Mouse (Mus musculus) lung, embryonic 14.5 days (tissue): ENCODE measurements around the gene Tas2r135. TPM values are rescaled to one million over a fixed set of nuclear protein-coding genes. Genes with fewer than 3 reads are reported as not detected.

Experiments
- ATAC-seq: fragments of 200-750 bp; cut with Nextera tagmentation; 2 replicates; pipeline ENCODE4 v1.8.0; 2017; ENCODE audit warnings: mild to moderate bottlenecking, moderate TSS enrichment, moderate library complexity; ENCODE audit not compliant: insufficient read depth
- DNase-seq: peaks from one replicate; pipeline ENCODE4 v3.0.0-alpha.2; 2015
- H3K27ac ChIP-seq: fragments of 300-500 bp; sonication (generic); 2 replicates; pipeline ENCODE4 v1.5.1; 2014; ENCODE audit warnings: low read depth, mild to moderate bottlenecking, moderate library complexity
- H3K27me3 ChIP-seq: fragments of 300-500 bp; sonication (generic); 2 replicates; pipeline ENCODE4 v1.6.1; 2014; ENCODE audit warnings: low read length, control low read depth; ENCODE audit not compliant: insufficient read depth
- H3K36me3 ChIP-seq: fragments of 300-500 bp; sonication (generic); 2 replicates; pipeline ENCODE4 v1.6.1; 2014; ENCODE audit warnings: control low read depth; ENCODE audit not compliant: insufficient read depth
- H3K4me1 ChIP-seq: fragments of 300-500 bp; sonication (generic); 2 replicates; pipeline ENCODE4 v1.6.1; 2014; ENCODE audit warnings: antibody characterized with exemption, control low read depth; ENCODE audit not compliant: insufficient read depth
- H3K4me2 ChIP-seq: fragments of 300-500 bp; sonication (generic); 2 replicates; pipeline ENCODE4 v1.6.1; 2014; ENCODE audit warnings: mild to moderate bottlenecking
- H3K4me3 ChIP-seq: fragments of 300-500 bp; sonication (generic); 2 replicates; pipeline ENCODE4 v1.5.1; 2014; ENCODE audit warnings: low read depth, low read length
- H3K9ac ChIP-seq: fragments of 300-500 bp; sonication (generic); 2 replicates; pipeline ENCODE4 v1.6.1; 2014
- H3K9me3 ChIP-seq: fragments of 300-500 bp; sonication (generic); 2 replicates; pipeline ENCODE4 v1.6.1; 2016; ENCODE audit warnings: low read depth, low read length, control low read depth
- CTCF ChIP-seq: IDR thresholded peaks from 2 replicates; pipeline ENCODE4 v1.5.1; 2016; ENCODE audit warnings: antibody characterized with exemption, low read depth
- WGBS: fragments of 180-500 bp; shearing (Covaris S2); extraction: QIAGEN DNeasy Blood & Tissue Kit; methylation state at CpG from one replicate; pipeline ENCODE4 v1.1.7; 2014; 5-methylcytosine and 5-hydroxymethylcytosine counted together
- polyA plus RNA-seq: library from polyadenylated mRNA; unstranded; fragments of >200 nt; fragmentation: Nextera tagmentation; extraction: Ambion mirVana; gene quantifications from 2 replicates; pipeline ENCODE4 v1.2.1, GENCODE M21; 2014

The Tas2r135 gene
- polyA plus RNA-seq, 1 experiment from 2014 or later = not detected

- peaks cover 71% of the 10 kb centered on the region for H3K36me3 ChIP-seq
- peak overlapping the region; percentile 69; the same call in 1 of the 2 replicates for H3K27ac ChIP-seq
- H3K4me2 ChIP-seq = no peak overlapping the region
- no peak overlapping the region for H3K9ac ChIP-seq
- no peak for TF ChIP-seq CTCF
- 0 out of 2 replicates have a peak, but pooled peaks cover 11% of the 10 kb centered on the region for H3K4me1 ChIP-seq
- H3K9me3 ChIP-seq = no peaks in the 10 kb centered on the region
- no peak overlapping the region for H3K4me3 ChIP-seq
- no peak for ATAC-seq
- whole genome bisulfite sequencing = 80% methylated on average over 6 of the region's 6 CpGs
- DNase-seq = no peak
- no peaks in the 10 kb centered on the region for H3K27me3 ChIP-seq
Measured at GRCm38 (mm10) chr6:42360231-42360840, 44.9 kb upstream of the Tas2r135 start.

GRCm38 (mm10) chr6:42361041-42361895, 44.0 kb upstream of the Tas2r135 start:
- DNase-seq (no peak), ATAC-seq (no peak)
- WGBS = 86% methylated on average over 13 of the region's 13 CpGs
- Histone ChIP-seq H3K36me3 (peaks cover 64% of the 10 kb centered on the region), H3K27ac (no peak overlapping the region; the same call in 1 of the 2 replicates), H3K4me1 (0 out of 2 replicates have a peak, but pooled peaks cover 11% of the 10 kb centered on the region), H3K27me3 (no peaks in the 10 kb centered on the region), H3K9ac (no peak overlapping the region), H3K9me3 (no peaks in the 10 kb centered on the region), H3K4me2 (no peak overlapping the region), H3K4me3 (no peak overlapping the region)
- no peak for TF ChIP-seq CTCF

GRCm38 (mm10) chr6:42362074-42362473, 43.2 kb upstream of the Tas2r135 start:
- H3K9ac ChIP-seq = no peak overlapping the region
- H3K4me1 ChIP-seq = 0 out of 2 replicates have a peak, but pooled peaks cover 11% of the 10 kb centered on the region
- H3K9me3 ChIP-seq = no peaks in the 10 kb centered on the region
- H3K27me3 ChIP-seq = no peaks in the 10 kb centered on the region
- no peak overlapping the region for H3K4me3 ChIP-seq
- DNase-seq (no peak), ATAC-seq (no peak)
- no peak for TF ChIP-seq CTCF
- peak overlapping the region; percentile 69; the same call in 1 of the 2 replicates for H3K27ac ChIP-seq
- peaks cover 56% of the 10 kb centered on the region for H3K36me3 ChIP-seq
- no peak overlapping the region for H3K4me2 ChIP-seq
- WGBS = 58% methylated on average over 1 of the region's 1 CpGs

- DNase-seq = no peak
- H3K4me2 ChIP-seq = no peak overlapping the region
- H3K9ac ChIP-seq = no peak overlapping the region
- no peak overlapping the region for H3K4me3 ChIP-seq
- H3K9me3 ChIP-seq = no peaks in the 10 kb centered on the region
- WGBS = 56% methylated on average over 1 of the region's 1 CpGs
- peak; percentile 21; the same call in 1 of the 2 replicates for ATAC-seq
- peaks cover 51% of the 10 kb centered on the region for H3K36me3 ChIP-seq
- 0 out of 2 replicates have a peak, but pooled peaks cover 11% of the 10 kb centered on the region for H3K4me1 ChIP-seq
- no peaks in the 10 kb centered on the region for H3K27me3 ChIP-seq
- H3K27ac ChIP-seq = peak overlapping the region; percentile 69; the same call in 1 of the 2 replicates
- no peak for TF ChIP-seq CTCF
Measured at GRCm38 (mm10) chr6:42362497-42362896, 42.7 kb upstream of the Tas2r135 start.

- WGBS = 27% methylated on average over 3 of the region's 3 CpGs
- ATAC-seq (peak; percentile 64), DNase-seq (peak; percentile 79)
Measured at GRCm38 (mm10) chr6:42362974-42363373, 42.3 kb upstream of the Tas2r135 start.

GRCm38 (mm10) chr6:42364066-42364465, 41.2 kb upstream of the Tas2r135 start:
- TF ChIP-seq CTCF = no peak
- no peaks in the 10 kb centered on the region for H3K27me3 ChIP-seq
- no peak overlapping the region for H3K9ac ChIP-seq
- peaks cover 36% of the 10 kb centered on the region for H3K36me3 ChIP-seq
- DNase-seq (no peak), ATAC-seq (no peak)
- no peak overlapping the region for H3K27ac ChIP-seq
- H3K4me1 ChIP-seq = 0 out of 2 replicates have a peak, but pooled peaks cover 11% of the 10 kb centered on the region
- 86% methylated on average over 4 of the region's 4 CpGs for WGBS
- no peak overlapping the region for H3K4me2 ChIP-seq
- H3K4me3 ChIP-seq = no peak overlapping the region
- H3K9me3 ChIP-seq = no peaks in the 10 kb centered on the region

More at GRCm38 (mm10) chr6:42362974-42363373, 42.3 kb upstream of the Tas2r135 start:
- Histone ChIP-seq H3K4me1 (0 out of 2 replicates have a peak, but pooled peaks cover 11% of the 10 kb centered on the region), H3K4me3 (no peak overlapping the region), H3K4me2 (no peak overlapping the region), H3K27me3 (no peaks in the 10 kb centered on the region), H3K27ac (0 out of 2 replicates have a peak overlapping the region, but pooled peaks have one; percentile 69), H3K36me3 (peaks cover 47% of the 10 kb centered on the region), H3K9ac (no peak overlapping the region), H3K9me3 (no peaks in the 10 kb centered on the region)
- no peak for TF ChIP-seq CTCF

- Histone ChIP-seq H3K36me3 (peaks cover 30% of the 10 kb centered on the region), H3K9me3 (no peaks in the 10 kb centered on the region), H3K4me1 (0 out of 2 replicates have a peak, but pooled peaks cover 11% of the 10 kb centered on the region), H3K9ac (no peak overlapping the region), H3K27me3 (no peaks in the 10 kb centered on the region), H3K4me3 (no peak overlapping the region), H3K4me2 (no peak overlapping the region), H3K27ac (no peak overlapping the region)
- TF ChIP-seq CTCF = no peak
- 74% methylated on average over 15 of the region's 15 CpGs for WGBS
- no peak for ATAC-seq
- no peak for DNase-seq
Measured at GRCm38 (mm10) chr6:42364607-42365006, 40.6 kb upstream of the Tas2r135 start.
